Mouse (Mus musculus): ENCODE measurements at regions not wholly inside any gene's neighbourhood (a gene's known extent, or its start where the extent isn't known, plus 50 kb on each side); places are given as distances from the start of the nearest gene placed in this dataset.

DNA sequence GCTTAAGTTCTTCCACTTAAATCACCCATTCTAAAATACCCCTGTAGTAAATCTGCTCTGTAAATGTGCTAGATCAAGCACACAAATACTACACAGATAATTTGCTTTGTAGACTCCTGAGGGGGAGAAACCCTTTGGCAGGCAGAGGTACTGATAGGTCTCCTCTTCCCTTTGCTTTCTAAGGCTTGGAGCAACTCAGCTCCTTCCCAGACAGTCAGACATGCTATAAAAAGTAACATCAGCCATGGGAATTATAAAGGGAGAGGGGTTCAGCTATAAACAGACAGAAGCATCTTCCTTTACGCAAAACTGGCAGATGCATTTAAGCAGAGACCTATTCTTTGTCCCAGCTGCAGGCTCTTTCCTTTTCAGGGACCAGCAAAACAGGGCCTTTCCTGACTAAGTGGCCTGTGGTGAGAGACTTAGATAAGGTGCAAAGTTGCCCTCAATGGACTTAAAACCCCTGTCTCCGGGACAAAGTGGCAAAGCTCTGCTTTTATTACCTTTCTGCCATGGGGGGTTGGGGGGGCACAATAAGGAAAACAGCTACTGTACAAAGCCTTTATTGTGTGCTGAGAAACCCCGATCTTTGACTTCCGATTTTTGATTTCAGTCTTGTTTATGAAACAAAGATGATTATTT is 231.5 kb upstream of the Hey2 start:
- TF ChIP-seq NELFE (IDR thresholded peaks at IDR 0.05; ENCODE audit: low read depth, low read length) (no peak), USF2 (IDR thresholded peaks at IDR 0.05; ENCODE audit: borderline replicate concordance in 1 of 2, insufficient read depth in 1 of 2, low read depth in 1 of 2, low read length in 2 of 2) (no peak), POLR2A (IDR thresholded peaks at IDR 0.05; ENCODE audit: control insufficient read depth in 1 of 2, insufficient read depth in 1 of 2, low read depth in 1 of 2, low read length in 2 of 2, poor library complexity in 1 of 2) (no peak), CTCF (IDR thresholded peaks at IDR 0.05 in 2 of 3, conservative IDR thresholded peaks at IDR 0.05 in 1 of 3; ENCODE audit: control insufficient read depth in 1 of 3, insufficient read depth in 1 of 3, low read depth in 2 of 3, low read length in 3 of 3, poor library complexity in 1 of 3, severe bottlenecking in 1 of 3) (no peak), EP300 (IDR thresholded peaks at IDR 0.05; ENCODE audit: low read depth in 1 of 2, low read length in 2 of 2) (no peak), GATA1 (IDR thresholded peaks at IDR 0.05; ENCODE audit: low read depth, low read length) (no peak), HCFC1 (IDR thresholded peaks at IDR 0.05; ENCODE audit: low read depth, low read length) (no peak), GABPA (IDR thresholded peaks at IDR 0.05; ENCODE audit: low read depth, low read length) (no peak), TAL1 (IDR thresholded peaks at IDR 0.05; ENCODE audit: low read length) (no peak), TBP (IDR thresholded peaks at IDR 0.05; ENCODE audit: low read depth, low read length) (no peak), RAD21 (IDR thresholded peaks at IDR 0.05; ENCODE audit: low read depth, low read length) (no peak), ZMIZ1 (IDR thresholded peaks at IDR 0.05; ENCODE audit: low read depth, low read length) (no peak)

Data from MEL (cell line).